Mouse (Mus musculus) E14TG2a.4 (cell line): ENCODE data around the gene Fgd6.

Experiments used
- CTCF ChIP-seq: conservative IDR thresholded peaks from 2 replicates; pipeline ENCODE4 v1.5.1; 2014; ENCODE audit warnings: low read length
- NANOG ChIP-seq: IDR thresholded peaks from 2 replicates; pipeline ENCODE4 v1.6.1; 2014; ENCODE audit warnings: borderline replicate concordance, low read length, mixed read lengths
- POU5F1 ChIP-seq: IDR thresholded peaks from 2 replicates; pipeline ENCODE4 v1.6.1; 2014; ENCODE audit warnings: low read length, borderline replicate concordance

- TF ChIP-seq CTCF (no peak), NANOG (no peak), POU5F1 (no peak)
Observed at GRCm38 (mm10) chr10:94107168-94107567, 71.4 kb downstream of the Fgd6 start.
